Mouse (Mus musculus) heart, embryonic 14.5 days (tissue): ENCODE measurements around the gene Arhgef18. TPM values are rescaled to one million over a fixed set of nuclear protein-coding genes. Genes with fewer than 3 reads are reported as not detected.

Source experiments
- ATAC-seq: fragments of 200-750 bp; cut with Nextera tagmentation; 2 replicates; pipeline ENCODE4 v1.8.0; 2017; ENCODE audit warnings: low read depth, moderate TSS enrichment; ENCODE audit not compliant: insufficient number of reproducible peaks, insufficient read depth, low FRiP score
- H3K27ac ChIP-seq, 2 experiments: fragments of 200-500 bp in 1 of 2; fragments of 300-500 bp in 1 of 2; sonication (generic) in 1 of 2; replicated peaks in 1 of 2; 2 replicates each; pipeline ENCODE4 v1.5.1; 2012 to 2014; ENCODE audit warnings: low read depth in 2 of 2, low read length in 2 of 2, control low read depth in 1 of 2, mild to moderate bottlenecking in 1 of 2, mixed read lengths in 1 of 2; ENCODE audit not compliant: control insufficient read depth in 1 of 2, insufficient read depth in 1 of 2
- H3K27me3 ChIP-seq: fragments of 300-500 bp; sonication (generic); 2 replicates; pipeline ENCODE4 v1.6.1; 2014; ENCODE audit warnings: mild to moderate bottlenecking, low read length, control low read depth; ENCODE audit not compliant: control insufficient read depth, insufficient read depth
- H3K36me3 ChIP-seq: fragments of 300-500 bp; sonication (generic); 2 replicates; pipeline ENCODE4 v1.6.1; 2014; ENCODE audit warnings: mild to moderate bottlenecking, control low read depth, low read length, mixed read lengths; ENCODE audit not compliant: control insufficient read depth, insufficient read depth
- H3K4me1 ChIP-seq, 2 experiments: fragments of 200-500 bp in 1 of 2; fragments of 300-500 bp in 1 of 2; sonication (generic) in 1 of 2; 2 replicates each; pipeline ENCODE4 v1.6.1; 2012 to 2014; ENCODE audit warnings: low read length in 2 of 2, control low read depth in 1 of 2, mixed read lengths in 1 of 2; ENCODE audit not compliant: control insufficient read depth in 2 of 2, insufficient read depth in 2 of 2
- H3K4me2 ChIP-seq: fragments of 300-500 bp; sonication (generic); 2 replicates; pipeline ENCODE4 v1.6.1; 2014; ENCODE audit warnings: mild to moderate bottlenecking, low read length
- H3K4me3 ChIP-seq, 2 experiments: fragments of 200-500 bp in 1 of 2; fragments of 300-500 bp in 1 of 2; sonication (generic) in 1 of 2; 2 replicates each; pipeline ENCODE4 v1.5.1; 2012 to 2014; ENCODE audit warnings: low read length in 2 of 2, mild to moderate bottlenecking in 2 of 2, control low read depth in 1 of 2, low read depth in 1 of 2, moderate library complexity in 1 of 2; ENCODE audit not compliant: control insufficient read depth in 1 of 2, insufficient read depth in 1 of 2
- H3K9ac ChIP-seq: fragments of 300-500 bp; sonication (generic); 2 replicates; pipeline ENCODE4 v1.6.1; 2014; ENCODE audit warnings: mild to moderate bottlenecking, low read length
- H3K9me3 ChIP-seq: fragments of 300-500 bp; sonication (generic); 2 replicates; pipeline ENCODE4 v1.6.1; 2016; ENCODE audit warnings: low read length, control low read depth; ENCODE audit not compliant: control insufficient read depth
- WGBS: fragments of 180-500 bp; shearing (Covaris S2); extraction: QIAGEN DNeasy Blood & Tissue Kit; methylation state at CpG from one replicate; pipeline ENCODE4 v1.1.7; 2014; 5-methylcytosine and 5-hydroxymethylcytosine counted together
- polyA plus RNA-seq: library from polyadenylated mRNA; unstranded; fragments of >200 nt; fragmentation: Nextera tagmentation; extraction: Ambion mirVana; gene quantifications from 2 replicates; pipeline ENCODE4 v1.2.1, GENCODE M21; 2014

Gene Arhgef18
- polyA plus RNA-seq, 1 experiment from 2014 or later: 4.6 TPM

- no peaks in the 10 kb centered on the region for H3K9me3 ChIP-seq
- H3K4me1 ChIP-seq: no peaks in the 10 kb centered on the region
- no peak overlapping the region for H3K4me3 ChIP-seq
- H3K9ac ChIP-seq: no peak overlapping the region
- WGBS: 65% methylated on average over 6 of the region's 6 CpGs
- no peak overlapping the region for H3K4me2 ChIP-seq
- no peaks in the 10 kb centered on the region for H3K27me3 ChIP-seq
- H3K36me3 ChIP-seq: no peaks in the 10 kb centered on the region
- no peak for ATAC-seq
- H3K27ac ChIP-seq: no peak overlapping the region
Observed at GRCm38 (mm10) chr8:3353811-3354442, 38.9 kb upstream of the Arhgef18 start.

DNA sequence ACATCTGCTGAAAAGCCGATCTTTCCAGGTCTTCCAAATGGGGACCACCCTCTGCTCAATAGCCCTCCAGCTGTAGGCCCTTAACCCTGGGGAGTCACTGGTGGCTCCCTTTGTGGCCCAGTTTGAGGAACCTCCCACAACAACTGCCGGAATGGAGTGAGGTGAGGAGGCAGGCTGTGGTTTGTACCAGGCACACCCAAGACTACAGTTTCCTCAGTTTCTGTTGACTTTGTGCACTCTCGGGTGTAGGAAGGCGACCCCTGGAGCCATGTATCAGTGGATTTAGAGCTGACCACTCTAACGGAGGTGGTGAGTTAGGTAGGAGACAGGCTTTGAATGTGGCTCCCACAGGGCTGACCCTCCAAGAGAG is 38.4 kb upstream of the Arhgef18 start:
- no peak for ATAC-seq
- no peaks in the 10 kb centered on the region for H3K9me3 ChIP-seq
- no peak overlapping the region for H3K4me3 ChIP-seq
- no peak overlapping the region for H3K27ac ChIP-seq
- WGBS: 65% methylated on average over 5 of the region's 5 CpGs
- H3K27me3 ChIP-seq: no peaks in the 10 kb centered on the region
- H3K9ac ChIP-seq: no peak overlapping the region
- H3K36me3 ChIP-seq: no peaks in the 10 kb centered on the region
- H3K4me1 ChIP-seq: no peaks in the 10 kb centered on the region
- no peak overlapping the region for H3K4me2 ChIP-seq

GRCm38 (mm10) chr8:3355586-3355985 is 37.2 kb upstream of the Arhgef18 start:
- 76% methylated on average over 6 of the region's 6 CpGs for WGBS

DNA sequence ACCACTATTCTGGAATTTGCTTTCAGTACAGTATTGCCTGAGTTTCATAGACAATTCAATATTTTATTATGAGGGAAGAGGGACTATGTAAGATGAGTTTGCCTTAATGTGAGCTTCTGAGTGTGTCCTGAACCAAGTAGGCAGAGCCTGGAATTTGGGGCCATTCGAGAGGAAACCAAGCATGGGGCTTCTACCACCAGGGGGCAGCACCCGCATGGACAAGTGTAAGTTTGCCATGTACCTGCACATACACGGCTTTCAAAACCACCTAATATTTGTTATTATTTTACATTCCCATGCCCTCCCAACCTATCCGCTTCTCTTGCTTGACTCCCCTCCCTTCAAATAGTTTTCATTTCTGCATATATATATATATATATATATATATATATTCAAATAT is 34.7 kb upstream of the Arhgef18 start:
- Histone ChIP-seq H3K27me3 (no peaks in the 10 kb centered on the region), H3K9me3 (no peaks in the 10 kb centered on the region), H3K9ac (no peak overlapping the region), H3K4me3 (no peak overlapping the region), H3K36me3 (no peaks in the 10 kb centered on the region), H3K4me1 (no peaks in the 10 kb centered on the region), H3K27ac (no peak overlapping the region), H3K4me2 (no peak overlapping the region)
- WGBS: 8% methylated on average over 4 of the region's 4 CpGs
- ATAC-seq: no peak

More at GRCm38 (mm10) chr8:3355586-3355985, 37.2 kb upstream of the Arhgef18 start:
- no peak overlapping the region for H3K27ac ChIP-seq
- no peaks in the 10 kb centered on the region for H3K36me3 ChIP-seq
- H3K4me1 ChIP-seq: no peaks in the 10 kb centered on the region
- H3K9me3 ChIP-seq: no peaks in the 10 kb centered on the region
- no peaks in the 10 kb centered on the region for H3K27me3 ChIP-seq
- no peak overlapping the region for H3K4me2 ChIP-seq
- H3K9ac ChIP-seq: no peak overlapping the region
- H3K4me3 ChIP-seq: no peak overlapping the region
- ATAC-seq: no peak

GRCm38 (mm10) chr8:3367086-3367485 is 25.7 kb upstream of the Arhgef18 start:
- Histone ChIP-seq H3K9me3 (no peaks in the 10 kb centered on the region), H3K4me2 (no peak overlapping the region), H3K27ac (no peak overlapping the region), H3K9ac (no peak overlapping the region), H3K27me3 (no peaks in the 10 kb centered on the region), H3K4me1 (no peaks in the 10 kb centered on the region), H3K36me3 (no peaks in the 10 kb centered on the region), H3K4me3 (no peak overlapping the region)
- WGBS: 80% methylated on average over 5 of the region's 5 CpGs
- no peak for ATAC-seq

GRCm38 (mm10) chr8:3368091-3368490 is 24.7 kb upstream of the Arhgef18 start:
- no peak overlapping the region for H3K27ac ChIP-seq
- H3K4me2 ChIP-seq: no peak overlapping the region
- WGBS: 87% methylated on average over 1 of the region's 1 CpGs
- H3K9ac ChIP-seq: no peak overlapping the region
- no peaks in the 10 kb centered on the region for H3K36me3 ChIP-seq
- no peaks in the 10 kb centered on the region for H3K27me3 ChIP-seq
- H3K9me3 ChIP-seq: no peaks in the 10 kb centered on the region
- H3K4me3 ChIP-seq: no peak overlapping the region
- no peaks in the 10 kb centered on the region for H3K4me1 ChIP-seq
- ATAC-seq: no peak

DNA sequence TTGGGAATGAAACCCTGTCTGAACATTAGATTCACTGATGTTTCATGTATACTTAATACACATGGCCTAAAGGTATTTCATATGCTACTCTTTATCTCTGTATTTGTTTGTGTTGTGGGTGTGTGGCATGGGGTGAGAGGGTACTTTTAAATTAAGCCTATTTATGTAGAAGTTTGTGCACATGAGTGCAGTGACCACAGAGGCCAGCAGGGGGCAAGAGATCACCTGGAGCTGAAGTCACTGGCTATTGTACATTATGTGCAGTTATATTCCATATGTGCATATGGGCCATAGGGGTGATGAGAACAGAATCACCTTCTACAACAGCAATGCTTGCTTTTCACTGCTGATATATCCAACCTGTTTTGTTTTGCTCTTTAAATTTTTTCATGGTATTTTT is 17.1 kb upstream of the Arhgef18 start:
- Histone ChIP-seq H3K4me2 (no peak overlapping the region), H3K9ac (no peak overlapping the region)

GRCm38 (mm10) chr8:3376641-3377274 is 16.0 kb upstream of the Arhgef18 start:
- Histone ChIP-seq H3K9me3 (no peaks in the 10 kb centered on the region), H3K4me3 (no peak overlapping the region), H3K4me1 (no peaks in the 10 kb centered on the region), H3K9ac (no peak overlapping the region), H3K36me3 (no peaks in the 10 kb centered on the region), H3K27me3 (no peaks in the 10 kb centered on the region), H3K4me2 (no peak overlapping the region), H3K27ac (no peak overlapping the region)
- WGBS: 57% methylated on average over 11 of the region's 11 CpGs
- ATAC-seq: no peak

More for the DNA sequence above, 17.1 kb upstream of the Arhgef18 start:
- H3K27me3 ChIP-seq: no peaks in the 10 kb centered on the region
- no peaks in the 10 kb centered on the region for H3K36me3 ChIP-seq
- H3K9me3 ChIP-seq: no peaks in the 10 kb centered on the region
- no peaks in the 10 kb centered on the region for H3K4me1 ChIP-seq
- no peak overlapping the region for H3K27ac ChIP-seq
- no peak for ATAC-seq
- no peak overlapping the region for H3K4me3 ChIP-seq
